Mouse (Mus musculus): ENCODE results near the gene Plcb1. TPM values are rescaled to one million over a fixed set of nuclear protein-coding genes. Genes with fewer than 3 reads are reported as not detected.
A peak's percentile ranks its signal among the peaks of the same experiment; 100 is the strongest.

Plcb1 gene
- polyA plus RNA-seq, 1 experiment from 2014 or later: 7.7 TPM

- no peak overlapping the region for H3K9ac ChIP-seq (ENCODE audit: low read depth, low read length)
- no peaks in the 10 kb centered on the region for H3K36me3 ChIP-seq (ENCODE audit: control insufficient read depth, insufficient read depth)
- H3K27me3 ChIP-seq (replicated peaks; ENCODE audit: control insufficient read depth, insufficient read depth, low read length): no peaks in the 10 kb centered on the region
- ATAC-seq: peak; percentile 48
- peaks cover 9% of the 10 kb centered on the region; the same call in 1 of the 2 replicates for H3K4me1 ChIP-seq (replicated peaks; ENCODE audit: control insufficient read depth, insufficient read depth, low read length)
- no peak overlapping the region for H3K27ac ChIP-seq (ENCODE audit: low read depth, low read length)
- TF ChIP-seq CTCF (IDR thresholded peaks at IDR 0.05; ENCODE audit: low read depth): no peak
- WGBS: 29% methylated on average over 3 of the region's 3 CpGs
- H3K9me3 ChIP-seq (ENCODE audit: control insufficient read depth): no peaks in the 10 kb centered on the region
- H3K4me3 ChIP-seq (ENCODE audit: low read depth, low read length): no peak overlapping the region
- H3K4me2 ChIP-seq (replicated peaks; ENCODE audit: low read depth): peak overlapping the region; percentile 41; the same call in 1 of the 2 replicates
These were observed 59.4 kb downstream of the Plcb1 start for GRCm38 (mm10) chr2:134845239-134845738.

GRCm38 (mm10) chr2:134846555-134846954 is 60.7 kb downstream of the Plcb1 start:
- peaks cover 9% of the 10 kb centered on the region; the same call in 1 of the 2 replicates for H3K4me1 ChIP-seq (replicated peaks; ENCODE audit: control insufficient read depth, insufficient read depth, low read length)
- TF ChIP-seq CTCF (IDR thresholded peaks at IDR 0.05; ENCODE audit: low read depth): no peak
- ATAC-seq: no peak
- 91% methylated on average over 3 of the region's 3 CpGs for WGBS
- no peak overlapping the region for H3K4me3 ChIP-seq (ENCODE audit: low read depth, low read length)
- no peak overlapping the region for H3K4me2 ChIP-seq (replicated peaks; ENCODE audit: low read depth)
- no peak overlapping the region for H3K9ac ChIP-seq (ENCODE audit: low read depth, low read length)
- H3K27me3 ChIP-seq (replicated peaks; ENCODE audit: control insufficient read depth, insufficient read depth, low read length): no peaks in the 10 kb centered on the region
- no peak overlapping the region for H3K27ac ChIP-seq (ENCODE audit: low read depth, low read length)
- H3K36me3 ChIP-seq (ENCODE audit: control insufficient read depth, insufficient read depth): no peaks in the 10 kb centered on the region
- no peaks in the 10 kb centered on the region for H3K9me3 ChIP-seq (ENCODE audit: control insufficient read depth)

- no peak overlapping the region for H3K4me3 ChIP-seq (ENCODE audit: low read depth, low read length)
- H3K4me1 ChIP-seq (replicated peaks; ENCODE audit: control insufficient read depth, insufficient read depth, low read length): no peaks in the 10 kb centered on the region
- WGBS: 46% methylated on average over 13 of the region's 13 CpGs
- H3K9me3 ChIP-seq (ENCODE audit: control insufficient read depth): no peaks in the 10 kb centered on the region
- no peak for TF ChIP-seq CTCF (IDR thresholded peaks at IDR 0.05; ENCODE audit: low read depth)
- H3K27me3 ChIP-seq (replicated peaks; ENCODE audit: control insufficient read depth, insufficient read depth, low read length): no peaks in the 10 kb centered on the region
- no peak overlapping the region for H3K4me2 ChIP-seq (replicated peaks; ENCODE audit: low read depth)
- no peak overlapping the region for H3K27ac ChIP-seq (ENCODE audit: low read depth, low read length)
- ATAC-seq: no peak
- no peaks in the 10 kb centered on the region for H3K36me3 ChIP-seq (ENCODE audit: control insufficient read depth, insufficient read depth)
- H3K9ac ChIP-seq (ENCODE audit: low read depth, low read length): no peak overlapping the region
These were observed 65.6 kb downstream of the Plcb1 start for GRCm38 (mm10) chr2:134851189-134852171.

GRCm38 (mm10) chr2:134856239-134856638 is 70.4 kb downstream of the Plcb1 start:
- peak; percentile 49; the same call in 1 of the 2 replicates for ATAC-seq
- Histone ChIP-seq H3K36me3 (ENCODE audit: control insufficient read depth, insufficient read depth) (no peaks in the 10 kb centered on the region), H3K9ac (ENCODE audit: low read depth, low read length) (no peak overlapping the region), H3K27me3 (replicated peaks; ENCODE audit: control insufficient read depth, insufficient read depth, low read length) (no peaks in the 10 kb centered on the region), H3K27ac (ENCODE audit: low read depth, low read length) (no peak overlapping the region), H3K4me1 (replicated peaks; ENCODE audit: control insufficient read depth, insufficient read depth, low read length) (0 out of 2 replicates have a peak, but pooled peaks cover 2% of the 10 kb centered on the region), H3K4me2 (replicated peaks; ENCODE audit: low read depth) (no peak overlapping the region), H3K4me3 (ENCODE audit: low read depth, low read length) (no peak overlapping the region), H3K9me3 (ENCODE audit: control insufficient read depth) (no peaks in the 10 kb centered on the region)
- TF ChIP-seq CTCF (IDR thresholded peaks at IDR 0.05; ENCODE audit: low read depth): no peak

- no peak overlapping the region for H3K4me3 ChIP-seq (ENCODE audit: low read depth, low read length)
- no peaks in the 10 kb centered on the region for H3K9me3 ChIP-seq (ENCODE audit: control insufficient read depth)
- 0 out of 2 replicates have a peak, but pooled peaks cover 2% of the 10 kb centered on the region for H3K4me1 ChIP-seq (replicated peaks; ENCODE audit: control insufficient read depth, insufficient read depth, low read length)
- H3K4me2 ChIP-seq (replicated peaks; ENCODE audit: low read depth): no peak overlapping the region
- H3K27ac ChIP-seq (ENCODE audit: low read depth, low read length): 0 out of 2 replicates have a peak overlapping the region, but pooled peaks have one; percentile 7
- no peaks in the 10 kb centered on the region for H3K27me3 ChIP-seq (replicated peaks; ENCODE audit: control insufficient read depth, insufficient read depth, low read length)
- no peaks in the 10 kb centered on the region for H3K36me3 ChIP-seq (ENCODE audit: control insufficient read depth, insufficient read depth)
- 52% methylated on average over 2 of the region's 2 CpGs for WGBS
- no peak for TF ChIP-seq CTCF (IDR thresholded peaks at IDR 0.05; ENCODE audit: low read depth)
- H3K9ac ChIP-seq (ENCODE audit: low read depth, low read length): no peak overlapping the region
- no peak for ATAC-seq
These were observed 70.8 kb downstream of the Plcb1 start for GRCm38 (mm10) chr2:134856691-134857090.

- Histone ChIP-seq H3K9me3 (ENCODE audit: control insufficient read depth) (no peaks in the 10 kb centered on the region), H3K4me3 (ENCODE audit: low read depth, low read length) (no peak overlapping the region), H3K4me1 (replicated peaks; ENCODE audit: control insufficient read depth, insufficient read depth, low read length) (no peaks in the 10 kb centered on the region), H3K36me3 (ENCODE audit: control insufficient read depth, insufficient read depth) (no peaks in the 10 kb centered on the region), H3K27ac (ENCODE audit: low read depth, low read length) (no peak overlapping the region), H3K4me2 (replicated peaks; ENCODE audit: low read depth) (no peak overlapping the region), H3K27me3 (replicated peaks; ENCODE audit: control insufficient read depth, insufficient read depth, low read length) (no peaks in the 10 kb centered on the region), H3K9ac (ENCODE audit: low read depth, low read length) (no peak overlapping the region)
- ATAC-seq: no peak
- WGBS: 52% methylated on average over 7 of the region's 7 CpGs
- peak; percentile 65 for TF ChIP-seq CTCF (IDR thresholded peaks at IDR 0.05; ENCODE audit: low read depth)
These were observed 79.2 kb downstream of the Plcb1 start for GRCm38 (mm10) chr2:134864985-134865645.
